9 mouse cellular contexts compared by ENCODE assay signal in genomic region chr17:84147183-84148108, GRCm38 (mm10). TPM values are rescaled to one million over a fixed set of nuclear protein-coding genes. Genes with fewer than 3 reads are reported as not detected.
A peak's percentile ranks its signal among the peaks of the same experiment; 100 is the strongest.
DNase-seq lines count a peak whose midpoint lies in the region; ATAC-seq and TF ChIP-seq lines count a peak whose summit lies in the region.
"Had no signal": no experiment of that assay in that cellular context is flagged by ENCODE, and none has a peak within 500 bp of the region (broad histone marks: within the 10 kb centered on the region; RNA-seq: fewer than 3 reads in every experiment).

No protein-coding gene starts in this region.

- H3K4me1 ChIP-seq in lung, embryonic 14.5 days (ENCODE audit: insufficient read depth) = peaks cover 29% of the 10 kb centered on the region
- peaks cover 36% of the 10 kb centered on the region for H3K4me1 ChIP-seq in lung, postnatal 0 days (ENCODE audit: insufficient read depth, low read depth, low read length)
- peaks cover 23% of the 10 kb centered on the region for H3K4me1 ChIP-seq in bone marrow, adult 2 months (ENCODE audit: control insufficient read depth, insufficient read depth, low read length)
- peaks cover 75% of the 10 kb centered on the region for H3K4me1 ChIP-seq in embryonic facial prominence, embryonic 10.5 days
- peaks cover 79 to 93% of the 10 kb centered on the region in 2 experiments for H3K4me1 ChIP-seq in liver, embryonic 14.5 days (replicated peaks; ENCODE audit: control insufficient read depth in 2 of 2, insufficient read depth in 2 of 2, low read length in 1 of 2)

- no peak overlapping the region for H3K9ac ChIP-seq in lung, embryonic 14.5 days
- no peak overlapping the region for H3K9ac ChIP-seq in lung, postnatal 0 days (replicated peaks; ENCODE audit: low read depth)
- peak overlapping the region; percentile 63 for H3K9ac ChIP-seq in liver, embryonic 14.5 days (replicated peaks)

- TF ChIP-seq EP300 in lung, postnatal 0 days (IDR thresholded peaks at IDR 0.05) = no peak
- peak; percentile 92 for TF ChIP-seq EP300 in liver, embryonic 14.5 days (IDR thresholded peaks at IDR 0.05; ENCODE audit: low read depth)

- no peak for TF ChIP-seq CTCF in lung, embryonic 14.5 days (IDR thresholded peaks at IDR 0.05; ENCODE audit: low read depth)
- no peak for TF ChIP-seq CTCF in lung, postnatal 0 days (IDR thresholded peaks at IDR 0.05)
- TF ChIP-seq CTCF in bone marrow, adult 2 months (IDR thresholded peaks at IDR 0.05; ENCODE audit: control insufficient read depth, insufficient read depth, low read length) = no peak
- no peak for TF ChIP-seq CTCF in liver, embryonic 14.5 days (IDR thresholded peaks at IDR 0.05; ENCODE audit: low read depth)

- no peaks in the 10 kb centered on the region for H3K36me3 ChIP-seq in lung, embryonic 14.5 days (ENCODE audit: insufficient read depth)
- H3K36me3 ChIP-seq in lung, postnatal 0 days (ENCODE audit: insufficient read depth, low read length) = no peaks in the 10 kb centered on the region
- no peaks in the 10 kb centered on the region for H3K36me3 ChIP-seq in embryonic facial prominence, embryonic 10.5 days (replicated peaks)
- no peaks in the 10 kb centered on the region for H3K36me3 ChIP-seq in liver, embryonic 14.5 days (replicated peaks; ENCODE audit: control insufficient read depth, insufficient read depth, low read depth)

- 0 out of 2 replicates have a peak, but pooled peaks have one; percentile 5 for ATAC-seq in lung, embryonic 14.5 days (ENCODE audit: insufficient read depth)
- no peak for ATAC-seq in lung, postnatal 0 days
- ATAC-seq in liver, embryonic 14.5 days (ENCODE audit: insufficient read depth) = peak; percentile 85
- no peak for ATAC-seq in CD4-positive, CD25-positive, alpha-beta regulatory T cell, adult 4 months
- ATAC-seq: inflammation-experienced regulatory T-cells, adult 6 months had no signal

- TF ChIP-seq POLR2A in bone marrow, adult 2 months (IDR thresholded peaks at IDR 0.05; ENCODE audit: borderline replicate concordance, control insufficient read depth, low read depth, low read length) = no peak

- no peaks in the 10 kb centered on the region for H3K27me3 ChIP-seq in lung, embryonic 14.5 days (ENCODE audit: insufficient read depth, low read length)
- no peaks in the 10 kb centered on the region for H3K27me3 ChIP-seq in lung, postnatal 0 days (replicated peaks; ENCODE audit: insufficient read depth, low read length)
- peaks cover 50% of the 10 kb centered on the region for H3K27me3 ChIP-seq in embryonic facial prominence, embryonic 10.5 days (replicated peaks; ENCODE audit: low read depth, poor library complexity, severe bottlenecking)
- no peaks in the 10 kb centered on the region for H3K27me3 ChIP-seq in liver, embryonic 14.5 days (ENCODE audit: control insufficient read depth, insufficient read depth, low read length)

- H3K4me3 ChIP-seq in lung, embryonic 14.5 days (ENCODE audit: low read depth, low read length) = no peak overlapping the region
- H3K4me3 ChIP-seq in lung, postnatal 0 days (ENCODE audit: low read depth, low read length) = no peak overlapping the region
- H3K4me3 ChIP-seq in bone marrow, adult 2 months (replicated peaks; ENCODE audit: control insufficient read depth, low read depth, low read length) = no peak overlapping the region
- no peak overlapping the region for H3K4me3 ChIP-seq in embryonic facial prominence, embryonic 10.5 days
- H3K4me3 ChIP-seq in liver, embryonic 14.5 days (ENCODE audit: insufficient read depth in 1 of 2, low read depth in 2 of 2, low read length in 2 of 2) = peak overlapping the region; percentile 12 to 35; a peak in 3 of 4 replicates

- H3K27ac ChIP-seq in lung, embryonic 14.5 days (ENCODE audit: low read depth) = peak overlapping the region; percentile 58
- H3K27ac ChIP-seq in lung, postnatal 0 days (ENCODE audit: low read length) = no peak overlapping the region
- peak overlapping the region; percentile 97 for H3K27ac ChIP-seq in bone marrow, adult 2 months (ENCODE audit: control insufficient read depth, insufficient read depth, low read depth, low read length, poor library complexity)
- peak overlapping the region; percentile 78 for H3K27ac ChIP-seq in embryonic facial prominence, embryonic 10.5 days (replicated peaks)
- H3K27ac ChIP-seq in liver, embryonic 14.5 days = peak overlapping the region; percentile 86

- no peak overlapping the region; the same call in 1 of the 2 replicates for H3K4me2 ChIP-seq in lung, embryonic 14.5 days
- no peak overlapping the region for H3K4me2 ChIP-seq in lung, postnatal 0 days (replicated peaks; ENCODE audit: low read depth, low read length)
- peak overlapping the region; percentile 82 for H3K4me2 ChIP-seq in liver, embryonic 14.5 days (ENCODE audit: low read depth)

- DNase-seq in lung, embryonic 14.5 days = no peak
- DNase-seq in lung, postnatal 0 days (ENCODE audit: low spot score) = no peak
- DNase-seq in embryonic facial prominence, embryonic 10.5 days (ENCODE audit: low spot score) = no peak
- DNase-seq in liver, embryonic 14.5 days (ENCODE audit: low read depth in 3 of 3, low spot score in 3 of 3) = peak; percentile 74 to 82 (median 81)
- no peak for DNase-seq in urinary bladder, adult 2 months (ENCODE audit: low spot score)
- DNase-seq: layer of hippocampus, postnatal 36 days had no signal

- no peaks in the 10 kb centered on the region for H3K9me3 ChIP-seq in lung, embryonic 14.5 days (ENCODE audit: low read depth, low read length)
- H3K9me3 ChIP-seq in lung, postnatal 0 days (ENCODE audit: low read length) = no peaks in the 10 kb centered on the region
- no peaks in the 10 kb centered on the region for H3K9me3 ChIP-seq in embryonic facial prominence, embryonic 10.5 days
- no peaks in the 10 kb centered on the region for H3K9me3 ChIP-seq in liver, embryonic 14.5 days (ENCODE audit: control insufficient read depth, low read length)

- WGBS in lung, embryonic 14.5 days = 54% methylated on average over 11 of the region's 11 CpGs
- 64% methylated on average over 11 of the region's 11 CpGs for WGBS in lung, postnatal 0 days
- WGBS in bone marrow, adult 2 months = 42% methylated on average over 11 of the region's 11 CpGs
- 45% methylated on average over 11 of the region's 11 CpGs for WGBS in embryonic facial prominence, embryonic 10.5 days
- WGBS in liver, embryonic 14.5 days (ENCODE audit: insufficient replicate concordance) = 10% methylated on average over 11 of the region's 11 CpGs

RNA-seq across cellular contexts. Expression of gene Zfp36l2, which starts 40.3 kb away (rescaled TPM):
- polyA plus RNA-seq in lung, embryonic 14.5 days (2014; fragmentation: Nextera tagmentation; extraction: Ambion mirVana) = 20.8 and 21.9 TPM in 2 replicates
- polyA plus RNA-seq in lung, postnatal 0 days (2015; fragmentation: Nextera tagmentation; extraction: Ambion mirVana) = 15.6 and 17.5 TPM in 2 replicates
- polyA plus RNA-seq in bone marrow, adult 2 months (2011; ENCODE audit: insufficient read depth, insufficient read length, low replicate concordance, missing spikeins) = 45.8 and 74.0 TPM in 2 replicates
- 10.8 and 12.0 TPM in 2 replicates for polyA plus RNA-seq in embryonic facial prominence, embryonic 10.5 days (2016; fragmentation: Nextera tagmentation; extraction: Ambion mirVana)
- 22.7 and 27.3 TPM in 2 replicates for polyA plus RNA-seq in liver, embryonic 14.5 days (2012; rRNA removed)
- 9.9 and 11.6 TPM in 2 replicates for polyA plus RNA-seq in liver, embryonic 14.5 days (2014; fragmentation: Nextera tagmentation; extraction: Ambion mirVana)
- polyA plus RNA-seq in CD4-positive, CD25-positive, alpha-beta regulatory T cell, adult 4 months (2017; shearing (Covaris generic)) = 10 to 100 TPM; 26.9 to 79.1 TPM
- polyA plus RNA-seq in urinary bladder, adult 2 months (2012; rRNA removed) = 67.9 and 84.3 TPM in 2 replicates

Comparison
In these comparisons a context has a peak if more than half of its experiments do, and no peak if none do; other contexts are left out.
1. ATAC-seq: peak in lung, embryonic 14.5 days (single experiment) and liver, embryonic 14.5 days (single experiment); none in lung, postnatal 0 days (single experiment) and CD4-positive, CD25-positive, alpha-beta regulatory T cell, adult 4 months (single experiment).
2. DNase-seq: peak in liver, embryonic 14.5 days (3 of 3); none in lung, embryonic 14.5 days (single experiment), lung, postnatal 0 days (single experiment), embryonic facial prominence, embryonic 10.5 days (single experiment) and urinary bladder, adult 2 months (single experiment).
3. H3K4me3 ChIP-seq: peak in liver, embryonic 14.5 days (2 of 2); none in lung, embryonic 14.5 days (single experiment), lung, postnatal 0 days (single experiment), bone marrow, adult 2 months (single experiment) and embryonic facial prominence, embryonic 10.5 days (single experiment).